Mouse (Mus musculus) urinary bladder, postnatal 14 days (tissue): Measurements from ENCODE around the gene Col6a6.
"Not testable (repeated sequence)": the region's sequence is repeated elsewhere in the genome, so short reads cannot be mapped to it uniquely, and the experiment has no call there.

Experiments used
- DNase-seq: peaks from one replicate; pipeline ENCODE4 v3.0.0; 2021; ENCODE audit warnings: low spot score

Col6a6 gene

GRCm38 (mm10) chr9:105665269-105665668 is 162.7 kb downstream of the Col6a6 start:
- DNase-seq = no peak

GRCm38 (mm10) chr9:105659877-105660276 is 168.1 kb downstream of the Col6a6 start:
- DNase-seq = no peak

- no peak for DNase-seq
These were observed 169.7 kb downstream of the Col6a6 start for GRCm38 (mm10) chr9:105658216-105658615.

- DNase-seq = no peak
These were observed 171.8 kb downstream of the Col6a6 start for GRCm38 (mm10) chr9:105656189-105656588.

- DNase-seq = peak; percentile 82
These were observed 185.2 kb downstream of the Col6a6 start, which contains the start of gene Pik3r4 for GRCm38 (mm10) chr9:105642460-105643371. TSS of gene Pik3r4 (plus strand) at chr9:105642978.

- not testable (repeated sequence) for DNase-seq
These were observed 186.6 kb downstream of the Col6a6 start for GRCm38 (mm10) chr9:105641377-105641776.
